Mouse (Mus musculus) cerebellum, adult 2 months (tissue): ENCODE data around the gene 4930469K13Rik. TPM values are rescaled to one million over a fixed set of nuclear protein-coding genes. Genes with fewer than 3 reads are reported as not detected.

Experiments
- DNase-seq, 2 experiments: peaks; one replicate each; pipeline ENCODE4 v3.0.0; 2021
- H3K27ac ChIP-seq: fragments of 200-500 bp; 2 replicates; pipeline ENCODE4 v1.5.1; 2012; ENCODE audit warnings: low read length, control low read depth, inconsistent platforms; ENCODE audit not compliant: insufficient read depth
- H3K27me3 ChIP-seq: fragments of 200-500 bp; 2 replicates; pipeline ENCODE4 v1.6.1; 2012; ENCODE audit warnings: inconsistent platforms, mild to moderate bottlenecking, low read length, moderate library complexity; ENCODE audit not compliant: control insufficient read depth, insufficient read depth
- H3K4me1 ChIP-seq: fragments of 200-500 bp; 2 replicates; pipeline ENCODE4 v1.6.1; 2011; ENCODE audit warnings: low read length; ENCODE audit not compliant: control insufficient read depth, insufficient read depth
- H3K4me3 ChIP-seq: fragments of 200-500 bp; replicated peaks from 2 replicates; pipeline ENCODE3; 2011; ENCODE audit warnings: mild to moderate bottlenecking, low read depth, low read length, control low read depth; ENCODE audit not compliant: insufficient read depth
- CTCF ChIP-seq: fragments of 200-500 bp; IDR thresholded peaks from 2 replicates; pipeline ENCODE4 v1.5.1; 2011; ENCODE audit warnings: low read depth, mild to moderate bottlenecking, control low read depth, low read length, moderate library complexity, borderline replicate concordance; ENCODE audit not compliant: insufficient read depth
- POLR2A ChIP-seq: fragments of 200-500 bp; IDR thresholded peaks from 2 replicates; pipeline ENCODE4 v1.6.1; 2011; ENCODE audit warnings: low read length, control low read depth, borderline replicate concordance; ENCODE audit not compliant: insufficient read depth
- WGBS: fragments of 180-500 bp; shearing (Covaris S2); methylation state at CpG from one replicate; pipeline ENCODE4 v1.1.7; 2018; 5-methylcytosine and 5-hydroxymethylcytosine counted together
- polyA plus RNA-seq: library from polyadenylated mRNA; depleted of rRNA; stranded (reverse); fragments of >200 nt; gene quantifications from 2 replicates; pipeline ENCODE4 v1.2.3, GENCODE M21; 2012

Gene 4930469K13Rik
- polyA plus RNA-seq, 1 experiment: not detected

- Histone ChIP-seq H3K27ac (no peak overlapping the region), H3K4me1 (no peaks in the 10 kb centered on the region), H3K27me3 (no peaks in the 10 kb centered on the region), H3K4me3 (no peak overlapping the region)
- DNase-seq: no peak
- no peak for TF ChIP-seq CTCF
- no peak for TF ChIP-seq POLR2A
- WGBS: 82% methylated on average over 4 of the region's 4 CpGs
Observed at GRCm38 (mm10) chr11:34072309-34072708, 26.0 kb downstream of the 4930469K13Rik start.

GRCm38 (mm10) chr11:34070596-34070995 lies 27.8 kb downstream of the 4930469K13Rik start:
- Histone ChIP-seq H3K27me3 (no peaks in the 10 kb centered on the region), H3K27ac (no peak overlapping the region), H3K4me1 (no peaks in the 10 kb centered on the region), H3K4me3 (no peak overlapping the region)
- TF ChIP-seq CTCF: no peak
- no peak for TF ChIP-seq POLR2A
- no peak for DNase-seq

- no peak for TF ChIP-seq POLR2A
- TF ChIP-seq CTCF: no peak
- Histone ChIP-seq H3K27ac (no peak overlapping the region), H3K4me1 (no peaks in the 10 kb centered on the region), H3K4me3 (no peak overlapping the region), H3K27me3 (no peaks in the 10 kb centered on the region)
- 68% methylated on average over 5 of the region's 5 CpGs for WGBS
- no peak for DNase-seq
Observed at GRCm38 (mm10) chr11:34063702-34064485, 34.5 kb downstream of the 4930469K13Rik start.

- Histone ChIP-seq H3K27ac (no peak overlapping the region), H3K4me3 (no peak overlapping the region), H3K27me3 (no peaks in the 10 kb centered on the region), H3K4me1 (no peaks in the 10 kb centered on the region)
- no peak for DNase-seq
- 61% methylated on average over 2 of the region's 2 CpGs for WGBS
- TF ChIP-seq POLR2A (no peak), CTCF (no peak)
Observed at GRCm38 (mm10) chr11:34063257-34063656, 35.1 kb downstream of the 4930469K13Rik start.

- WGBS: 85% methylated on average over 6 of the region's 6 CpGs
- DNase-seq: no peak
- no peak for TF ChIP-seq POLR2A
- TF ChIP-seq CTCF: no peak
Observed at GRCm38 (mm10) chr11:34061740-34062139, 36.6 kb downstream of the 4930469K13Rik start.

GRCm38 (mm10) chr11:34058960-34059359 lies 39.4 kb downstream of the 4930469K13Rik start:
- H3K4me3 ChIP-seq: no peak overlapping the region
- H3K27me3 ChIP-seq: no peaks in the 10 kb centered on the region
- TF ChIP-seq POLR2A (no peak), CTCF (no peak)
- H3K4me1 ChIP-seq: no peaks in the 10 kb centered on the region
- WGBS: 32% methylated on average over 6 of the region's 6 CpGs
- no peak for DNase-seq
- no peak overlapping the region for H3K27ac ChIP-seq

More at GRCm38 (mm10) chr11:34061740-34062139, 36.6 kb downstream of the 4930469K13Rik start:
- Histone ChIP-seq H3K27ac (no peak overlapping the region), H3K4me1 (no peaks in the 10 kb centered on the region), H3K27me3 (no peaks in the 10 kb centered on the region), H3K4me3 (no peak overlapping the region)

GRCm38 (mm10) chr11:34058332-34058731 lies 40.0 kb downstream of the 4930469K13Rik start:
- no peaks in the 10 kb centered on the region for H3K27me3 ChIP-seq
- no peak overlapping the region for H3K4me3 ChIP-seq
- no peak overlapping the region for H3K27ac ChIP-seq
- TF ChIP-seq CTCF: no peak
- no peak for TF ChIP-seq POLR2A
- H3K4me1 ChIP-seq: no peaks in the 10 kb centered on the region
- no peak for DNase-seq

- no peak for DNase-seq
- Histone ChIP-seq H3K27me3 (no peaks in the 10 kb centered on the region), H3K4me3 (no peak overlapping the region), H3K27ac (no peak overlapping the region), H3K4me1 (no peaks in the 10 kb centered on the region)
- no peak for TF ChIP-seq CTCF
- TF ChIP-seq POLR2A: no peak
- WGBS: 85% methylated on average over 1 of the region's 1 CpGs
Observed at GRCm38 (mm10) chr11:34056715-34057114, 41.6 kb downstream of the 4930469K13Rik start.
